Mouse (Mus musculus): ENCODE measurements around the gene Pck1.

Gene Pck1

GRCm38 (mm10) chr2:173148001-173148400, 4.8 kb upstream of the Pck1 start:
- no peak for DNase-seq (ENCODE audit: low read depth, low spot score)

DNA sequence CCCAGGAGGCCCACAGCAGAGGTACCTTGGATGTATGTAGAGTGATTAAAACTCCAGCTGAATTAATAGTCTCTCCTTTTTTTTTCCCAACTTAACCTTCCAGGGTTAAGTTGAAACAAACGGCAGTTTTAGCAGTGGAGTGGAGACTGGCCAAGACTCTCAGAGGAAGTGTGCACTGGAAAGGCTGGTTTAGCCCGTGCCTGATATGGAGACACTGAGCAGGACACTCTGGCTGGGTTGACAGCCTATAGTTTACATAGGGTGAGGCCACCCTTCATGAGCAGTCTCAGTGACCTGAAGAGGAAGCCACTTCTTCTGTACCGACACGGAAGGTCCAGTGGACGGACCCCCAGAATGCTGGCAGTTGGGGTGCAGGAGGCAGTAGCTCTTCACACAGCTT, 1.5 kb upstream of the Pck1 start:
- no peak for DNase-seq (ENCODE audit: low read depth, low spot score)

DNA sequence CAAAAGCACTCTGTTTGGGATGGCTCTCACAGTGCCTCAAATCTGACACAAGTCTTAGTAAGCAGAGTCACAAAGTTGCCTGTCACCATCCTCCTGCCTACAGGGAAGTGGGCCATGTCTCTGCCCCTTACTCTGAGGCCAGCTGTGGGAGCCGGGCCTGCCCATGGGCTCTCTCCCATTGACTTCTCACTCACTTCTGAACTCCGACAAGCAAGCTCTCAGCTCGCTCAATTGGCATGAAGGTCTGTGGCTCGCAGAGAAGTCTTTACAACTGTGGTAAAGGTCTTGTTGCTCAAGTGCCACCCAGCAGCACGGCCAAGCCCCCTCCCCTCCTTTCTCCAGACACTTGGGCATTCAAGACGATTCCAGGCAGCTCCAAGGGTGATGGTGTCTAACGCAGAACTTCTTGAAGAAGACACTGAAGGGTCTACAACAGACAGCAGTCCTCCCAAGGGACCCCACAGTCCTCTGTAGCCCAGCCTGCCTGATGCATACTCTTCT, 1.0 kb upstream of the Pck1 start:
- DNase-seq (ENCODE audit: low read depth, low spot score): no peak

GRCm38 (mm10) chr2:173153266-173153665, 418 bp downstream of the Pck1 start:
- no peak for DNase-seq (ENCODE audit: low read depth, low spot score)

DNA sequence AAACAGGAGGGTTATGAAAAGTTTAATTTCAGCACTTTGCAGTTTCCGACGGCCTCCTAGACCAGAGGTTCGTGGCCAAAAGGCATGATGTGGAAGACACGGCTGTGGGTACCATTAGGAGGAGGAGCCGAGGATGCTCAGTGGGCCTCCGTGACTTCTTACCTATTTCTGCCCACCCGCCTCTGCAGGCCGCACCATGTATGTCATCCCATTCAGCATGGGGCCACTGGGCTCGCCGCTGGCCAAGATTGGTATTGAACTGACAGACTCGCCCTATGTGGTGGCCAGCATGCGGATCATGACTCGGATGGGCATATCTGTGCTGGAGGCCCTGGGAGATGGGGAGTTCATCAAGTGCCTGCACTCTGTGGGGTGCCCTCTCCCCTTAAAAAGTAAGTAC, 1.7 kb downstream of the Pck1 start:
- no peak for DNase-seq (ENCODE audit: low read depth, low spot score)

DNA sequence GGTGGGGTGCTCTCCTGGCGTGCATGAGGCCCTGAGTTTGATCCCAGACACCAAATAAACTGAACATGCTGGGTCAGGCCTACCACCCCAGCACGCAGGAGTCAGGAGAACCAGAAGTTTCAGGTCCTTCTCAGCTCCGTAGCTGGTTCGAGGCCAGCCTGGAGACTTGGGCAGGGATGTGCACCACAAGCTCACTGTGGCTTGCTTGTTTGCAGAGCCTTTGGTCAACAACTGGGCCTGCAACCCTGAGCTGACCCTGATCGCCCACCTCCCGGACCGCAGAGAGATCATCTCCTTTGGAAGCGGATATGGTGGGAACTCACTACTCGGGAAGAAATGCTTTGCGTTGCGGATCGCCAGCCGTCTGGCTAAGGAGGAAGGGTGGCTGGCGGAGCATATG, 2.1 kb downstream of the Pck1 start:
- no peak for DNase-seq (ENCODE audit: low read depth, low spot score)

DNA sequence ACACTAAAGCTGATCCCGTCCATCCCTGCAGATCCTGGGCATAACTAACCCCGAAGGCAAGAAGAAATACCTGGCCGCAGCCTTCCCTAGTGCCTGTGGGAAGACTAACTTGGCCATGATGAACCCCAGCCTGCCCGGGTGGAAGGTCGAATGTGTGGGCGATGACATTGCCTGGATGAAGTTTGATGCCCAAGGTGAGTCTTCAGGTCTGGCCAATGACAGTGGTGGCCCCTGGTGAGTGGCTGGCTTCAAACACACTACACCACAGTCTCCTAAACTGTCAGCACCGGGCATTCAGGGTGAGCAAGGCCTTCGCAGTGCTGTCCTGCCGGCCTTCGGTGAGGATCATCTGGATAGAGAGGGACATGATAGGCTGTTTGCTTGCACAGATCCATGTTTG, 3.1 kb downstream of the Pck1 start:
- DNase-seq (ENCODE audit: low read depth, low spot score): no peak

DNA sequence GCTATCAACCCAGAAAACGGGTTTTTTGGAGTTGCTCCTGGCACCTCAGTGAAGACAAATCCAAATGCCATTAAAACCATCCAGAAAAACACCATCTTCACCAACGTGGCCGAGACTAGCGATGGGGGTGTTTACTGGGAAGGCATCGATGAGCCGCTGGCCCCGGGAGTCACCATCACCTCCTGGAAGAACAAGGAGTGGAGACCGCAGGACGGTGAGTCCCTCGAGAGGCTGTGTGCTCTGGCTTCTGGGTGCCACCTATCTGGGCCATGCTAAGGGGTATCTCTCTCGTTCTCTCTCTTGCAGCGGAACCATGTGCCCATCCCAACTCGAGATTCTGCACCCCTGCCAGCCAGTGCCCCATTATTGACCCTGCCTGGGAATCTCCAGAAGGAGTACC, 4.1 kb downstream of the Pck1 start:
- no peak for DNase-seq (ENCODE audit: low read depth, low spot score)

GRCm38 (mm10) chr2:173157376-173157775, 4.5 kb downstream of the Pck1 start:
- DNase-seq (ENCODE audit: low read depth, low spot score): no peak

DNA sequence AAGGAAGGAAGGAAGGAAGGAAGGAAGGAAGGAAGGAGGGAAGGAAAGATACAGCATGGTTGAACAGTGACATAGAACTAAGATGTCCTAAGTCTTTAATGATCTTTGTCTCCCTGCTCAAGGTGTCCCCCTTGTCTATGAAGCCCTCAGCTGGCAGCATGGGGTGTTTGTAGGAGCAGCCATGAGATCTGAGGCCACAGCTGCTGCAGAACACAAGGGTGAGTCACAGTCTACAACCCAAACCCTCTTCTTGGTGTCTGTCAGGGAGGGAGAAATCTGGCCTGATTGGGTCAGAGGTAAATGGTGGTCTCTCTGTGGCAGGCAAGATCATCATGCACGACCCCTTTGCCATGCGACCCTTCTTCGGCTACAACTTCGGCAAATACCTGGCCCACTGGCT, 5.0 kb downstream of the Pck1 start:
- no peak for DNase-seq (ENCODE audit: low read depth, low spot score)

DNA sequence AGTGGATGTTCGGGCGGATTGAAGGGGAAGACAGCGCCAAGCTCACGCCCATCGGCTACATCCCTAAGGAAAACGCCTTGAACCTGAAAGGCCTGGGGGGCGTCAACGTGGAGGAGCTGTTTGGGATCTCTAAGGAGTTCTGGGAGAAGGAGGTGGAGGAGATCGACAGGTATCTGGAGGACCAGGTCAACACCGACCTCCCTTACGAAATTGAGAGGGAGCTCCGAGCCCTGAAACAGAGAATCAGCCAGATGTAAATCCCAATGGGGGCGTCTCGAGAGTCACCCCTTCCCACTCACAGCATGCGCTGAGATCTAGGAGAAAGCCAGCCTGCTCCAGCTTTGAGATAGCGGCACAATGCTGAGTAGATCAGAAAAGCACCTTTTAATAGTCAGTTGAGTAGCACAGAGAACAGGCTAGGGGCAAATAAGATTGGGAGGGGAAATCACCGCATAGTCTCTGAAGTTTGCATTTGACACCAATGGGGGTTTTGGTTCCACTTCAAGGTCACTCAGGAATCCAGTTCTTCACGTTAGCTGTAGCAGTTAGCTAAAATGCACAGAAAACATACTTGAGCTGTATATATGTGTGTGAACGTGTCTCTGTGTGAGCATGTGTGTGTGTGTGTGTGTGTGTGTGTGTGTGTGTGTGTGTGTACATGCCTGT, 5.7 kb downstream of the Pck1 start:
- DNase-seq (ENCODE audit: low read depth, low spot score): no peak

DNA sequence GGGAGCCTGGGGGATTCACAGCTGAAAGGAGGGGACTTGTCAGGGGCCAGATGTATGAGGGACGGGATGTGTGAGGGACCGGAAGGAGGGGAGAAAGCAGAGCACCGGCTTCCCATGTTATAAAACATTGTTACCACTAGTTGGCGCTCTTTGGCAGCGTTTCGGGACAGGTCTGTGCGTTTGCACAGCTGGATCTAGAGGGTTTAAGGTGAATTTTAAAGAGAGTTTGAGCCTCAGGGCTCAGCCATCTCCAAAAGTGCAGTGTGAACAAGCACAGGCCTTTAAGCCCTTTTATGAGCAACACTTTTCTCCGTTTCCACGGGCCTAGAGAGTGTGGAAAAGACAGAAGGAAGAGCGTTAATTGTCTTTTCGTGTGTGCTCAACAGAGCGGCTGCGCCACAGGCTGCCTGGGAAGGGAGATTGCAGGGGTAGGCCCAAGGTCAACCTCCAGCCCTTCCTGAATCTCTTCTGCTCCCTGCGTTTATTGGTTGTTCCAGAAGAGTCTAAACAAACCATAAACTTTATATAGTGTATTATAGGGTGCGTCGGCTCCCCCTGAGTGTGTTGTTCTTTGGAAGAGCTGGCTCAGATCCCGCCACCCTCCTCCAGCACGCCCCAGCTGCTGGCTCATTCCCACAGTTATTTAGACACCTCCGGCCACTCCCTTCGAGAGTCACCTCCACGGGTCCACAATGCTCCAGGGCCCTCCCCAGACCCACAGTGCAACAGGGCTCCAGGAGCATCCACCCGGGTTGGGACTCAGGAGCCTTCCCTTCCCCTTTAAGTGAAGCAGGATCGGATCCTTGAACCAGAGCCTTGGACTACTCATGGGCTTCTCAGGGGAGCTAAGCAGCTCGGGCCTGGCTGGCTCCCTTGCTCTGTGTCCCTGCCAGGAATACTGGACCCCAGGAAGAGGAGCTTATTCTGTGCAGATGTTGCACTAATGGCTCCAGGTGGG, 6.8 kb downstream of the Pck1 start:
- DNase-seq (ENCODE audit: low read depth, low spot score): no peak

GRCm38 (mm10) chr2:173163380-173163779, 10.5 kb downstream of the Pck1 start:
- no peak for DNase-seq (ENCODE audit: low read depth, low spot score)

GRCm38 (mm10) chr2:173164358-173164757, 11.5 kb downstream of the Pck1 start:
- DNase-seq (ENCODE audit: low read depth, low spot score): no peak

- DNase-seq (ENCODE audit: low read depth, low spot score): no peak
Measured at GRCm38 (mm10) chr2:173164946-173165345, 12.1 kb downstream of the Pck1 start.

GRCm38 (mm10) chr2:173165357-173165756, 12.5 kb downstream of the Pck1 start:
- DNase-seq (ENCODE audit: low read depth, low spot score): no peak

GRCm38 (mm10) chr2:173168411-173168851, 15.6 kb downstream of the Pck1 start:
- no peak for DNase-seq (ENCODE audit: low read depth, low spot score)

DNA sequence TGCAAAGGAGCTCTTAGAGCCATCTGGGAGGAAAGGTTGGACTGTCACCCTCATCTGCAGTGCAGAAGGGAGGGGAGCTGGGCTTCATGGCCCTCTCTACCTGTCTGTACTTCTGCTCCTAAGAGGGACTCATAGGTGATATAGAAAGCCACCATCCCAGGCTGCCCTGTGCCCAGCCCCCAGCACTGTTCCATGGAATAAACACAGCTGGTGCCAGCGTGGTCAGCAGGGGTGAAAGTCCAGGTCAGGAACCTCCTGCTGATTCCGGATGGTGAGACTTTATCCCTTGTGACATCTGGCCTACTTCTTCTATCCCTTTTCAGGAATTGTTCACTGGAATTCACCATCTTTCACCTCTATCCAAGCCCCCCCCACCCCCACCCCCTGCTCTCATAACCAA, 17.2 kb downstream of the Pck1 start:
- DNase-seq (ENCODE audit: low read depth, low spot score): no peak

GRCm38 (mm10) chr2:173170715-173171114, 17.9 kb downstream of the Pck1 start:
- no peak for DNase-seq (ENCODE audit: low read depth, low spot score)

- no peak for DNase-seq (ENCODE audit: low read depth, low spot score)
Measured at GRCm38 (mm10) chr2:173171470-173171869, 18.6 kb downstream of the Pck1 start.

- DNase-seq (ENCODE audit: low read depth, low spot score): no peak
Measured at GRCm38 (mm10) chr2:173171956-173172355, 19.1 kb downstream of the Pck1 start.

DNA sequence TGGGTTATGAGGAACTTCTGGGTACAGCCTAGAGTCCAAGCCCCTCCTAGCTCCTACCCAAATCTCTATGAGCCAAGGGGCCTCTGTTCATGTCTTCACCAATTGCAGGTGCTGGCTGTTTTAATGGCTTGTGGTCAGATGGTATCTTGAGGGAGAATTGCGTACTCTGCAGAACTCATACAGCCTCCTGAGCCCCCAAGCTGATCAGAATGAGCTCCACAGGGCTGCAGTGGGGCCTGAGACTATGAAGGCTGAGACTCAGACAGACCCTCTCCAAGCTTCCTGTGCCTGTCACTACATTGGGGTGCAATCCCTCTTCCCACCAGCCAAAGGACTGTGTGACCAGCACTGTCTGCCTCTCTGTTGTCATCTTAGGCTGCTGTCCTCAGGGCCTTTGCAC, 19.5 kb downstream of the Pck1 start:
- DNase-seq (ENCODE audit: low read depth, low spot score): no peak

DNA sequence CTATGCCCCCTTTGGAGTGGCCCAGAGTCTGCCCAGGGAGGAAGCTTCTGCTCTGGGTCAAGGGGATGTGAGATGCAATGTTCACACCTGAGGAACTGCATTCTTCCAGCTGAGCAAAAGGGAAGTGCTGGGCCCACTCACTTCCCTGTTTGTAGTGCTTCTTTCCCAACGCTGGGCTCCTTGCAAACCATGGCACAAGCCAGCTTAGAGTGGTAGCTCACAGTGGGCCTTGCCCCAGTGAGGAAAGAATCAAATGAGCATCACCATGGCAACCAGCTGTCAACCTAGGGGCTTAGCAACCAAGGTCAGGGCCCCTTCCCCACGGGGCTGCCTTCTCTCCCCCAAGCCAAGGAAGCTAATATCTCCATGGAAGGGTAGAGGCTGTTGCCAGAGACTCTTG, 20.2 kb downstream of the Pck1 start:
- DNase-seq (ENCODE audit: low read depth, low spot score): no peak
